Mouse (Mus musculus) embryo, embryonic 9.5 days (tissue): ENCODE measurements around the gene Iqcg.
A peak's percentile ranks its signal among the peaks of the same experiment; 100 is the strongest.

Experiments
- DNase-seq: peaks from one replicate; pipeline ENCODE4 v3.0.0-alpha.2; 2017; ENCODE audit errors: extremely low spot score

The Iqcg gene

DNA sequence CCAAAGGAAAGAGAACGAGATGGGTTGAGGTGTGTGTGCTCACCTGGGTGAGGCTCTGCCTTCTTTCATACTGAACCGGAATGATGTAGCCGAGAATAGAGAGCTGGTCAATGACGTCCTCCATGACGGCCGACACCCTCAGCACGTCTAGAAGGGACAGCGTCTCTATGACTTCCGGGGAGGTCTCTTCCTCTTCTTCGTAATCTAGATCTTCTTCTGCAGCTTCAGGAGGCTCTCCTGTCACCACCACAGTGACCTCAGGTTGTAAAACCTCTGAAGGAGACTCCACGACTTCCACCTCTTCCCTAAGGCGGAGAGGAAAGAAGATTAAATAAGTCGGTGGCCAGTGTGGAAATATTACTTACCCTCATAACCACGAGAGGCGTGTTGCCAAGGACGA is 6.2 kb downstream of the Iqcg start:
- DNase-seq = no peak

DNA sequence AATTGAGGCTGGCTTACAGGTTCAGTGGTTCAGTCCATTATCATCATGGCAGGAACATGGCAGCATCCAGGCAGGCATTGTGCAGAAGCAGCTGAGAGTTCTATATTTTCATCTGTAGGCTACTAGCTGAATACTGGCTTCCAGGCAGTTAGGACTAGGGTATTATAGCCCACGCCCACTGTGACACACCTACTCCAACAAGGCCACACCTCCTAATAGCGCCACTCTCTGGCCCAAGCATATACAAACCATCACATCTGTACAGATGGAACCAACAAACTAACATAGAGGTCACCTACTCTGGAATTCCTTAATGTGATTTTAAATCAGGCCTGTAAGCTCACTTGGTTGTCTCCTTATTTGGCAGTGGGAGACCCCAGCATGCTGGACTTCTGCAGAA is 7.3 kb downstream of the Iqcg start:
- DNase-seq = no peak

DNA sequence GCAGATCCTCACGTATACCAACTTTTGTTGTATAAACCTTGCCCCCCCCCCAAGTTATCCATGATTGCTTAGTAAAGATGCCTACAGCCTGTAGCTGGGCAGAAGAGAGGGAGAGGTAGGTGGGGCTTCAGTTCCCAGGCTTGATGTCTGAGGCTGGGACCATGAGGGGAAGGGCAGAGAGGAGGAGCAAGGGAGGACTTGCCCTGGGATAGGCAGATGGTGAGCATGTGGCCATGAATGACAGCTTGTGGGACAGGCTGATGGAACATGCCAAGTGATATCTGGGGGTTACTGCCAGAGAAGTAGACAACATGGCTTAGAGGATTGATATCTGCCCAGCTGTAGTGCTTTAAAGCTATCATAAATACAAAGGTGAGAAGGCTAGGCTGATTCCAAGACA is 8.0 kb downstream of the Iqcg start:
- DNase-seq = no peak

DNA sequence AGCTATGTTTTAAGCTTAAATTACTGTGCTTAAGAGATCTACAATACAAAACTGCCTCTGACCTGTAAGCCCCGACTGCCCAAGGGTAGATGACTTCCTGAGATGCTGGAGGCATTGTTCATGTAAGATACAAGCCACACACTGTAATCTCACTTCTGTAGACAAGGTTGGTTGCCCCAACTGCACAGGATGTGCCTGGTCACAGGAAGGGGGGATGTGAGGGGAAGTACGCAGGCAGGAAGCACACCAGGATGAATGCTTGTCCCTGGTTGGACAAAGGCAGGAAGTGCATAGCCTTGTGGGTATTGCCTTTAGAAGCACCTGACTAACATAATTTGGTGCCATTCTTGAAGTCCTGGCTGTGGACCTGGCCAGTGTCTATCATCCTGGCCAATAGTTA is 12.8 kb downstream of the Iqcg start:
- DNase-seq = no peak

- no peak for DNase-seq
Measured at GRCm38 (mm10) chr16:33042682-33043081, 13.3 kb downstream of the Iqcg start.

GRCm38 (mm10) chr16:33036006-33036405 is 20.0 kb downstream of the Iqcg start:
- DNase-seq = no peak

DNA sequence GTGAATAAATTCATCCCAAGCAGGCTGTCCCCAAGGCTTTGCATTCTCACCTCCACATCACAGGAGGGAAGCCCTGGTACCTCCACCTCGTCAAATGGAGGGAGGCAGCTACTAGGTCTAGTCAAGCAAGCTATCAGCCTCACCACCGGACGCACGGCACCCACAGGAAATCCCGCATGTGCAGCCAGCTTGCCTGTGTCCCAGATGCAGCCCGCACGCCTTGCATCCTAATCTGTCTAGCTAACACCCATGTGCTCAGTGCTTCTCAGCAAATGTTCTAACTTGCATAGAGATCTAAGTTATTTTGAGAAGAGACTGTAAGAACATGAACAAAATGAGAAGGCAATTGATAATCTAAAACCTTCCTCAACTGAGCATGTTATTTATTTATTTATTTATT is 29.7 kb downstream of the Iqcg start:
- DNase-seq = no peak

DNA sequence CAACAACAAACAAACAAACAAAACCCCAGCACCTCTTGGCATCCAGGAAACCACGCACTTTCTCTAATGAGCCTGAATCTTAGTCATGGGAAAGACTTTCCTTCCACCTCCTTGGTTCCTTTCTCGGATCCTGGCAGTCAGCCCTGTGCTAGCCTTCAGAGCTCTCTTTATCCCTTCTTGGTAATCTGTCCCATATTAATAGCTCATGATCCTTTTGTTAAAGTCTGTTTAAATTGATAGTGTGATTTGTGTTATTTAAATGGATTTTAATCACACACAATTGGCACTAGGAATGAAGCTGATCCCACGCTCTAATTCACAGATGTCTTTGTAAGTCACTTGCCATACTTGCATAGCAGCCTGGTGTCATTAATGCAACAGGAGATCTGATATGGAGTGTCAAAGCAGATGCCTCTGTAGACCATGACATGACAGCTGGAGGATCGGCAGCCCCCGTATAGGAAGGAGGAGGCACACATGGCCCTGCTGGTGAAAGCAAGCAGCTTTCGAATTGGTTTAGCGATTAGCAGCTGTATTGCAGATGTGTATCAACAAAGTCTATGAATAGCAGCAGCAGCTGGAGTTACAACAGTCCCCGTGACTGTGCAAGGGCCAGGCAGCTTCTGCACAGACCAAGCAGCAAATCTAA is 31.4 kb downstream of the Iqcg start:
- no peak for DNase-seq

- peak; percentile 80 for DNase-seq
Measured at GRCm38 (mm10) chr16:33023750-33024149, 32.3 kb downstream of the Iqcg start.

DNA sequence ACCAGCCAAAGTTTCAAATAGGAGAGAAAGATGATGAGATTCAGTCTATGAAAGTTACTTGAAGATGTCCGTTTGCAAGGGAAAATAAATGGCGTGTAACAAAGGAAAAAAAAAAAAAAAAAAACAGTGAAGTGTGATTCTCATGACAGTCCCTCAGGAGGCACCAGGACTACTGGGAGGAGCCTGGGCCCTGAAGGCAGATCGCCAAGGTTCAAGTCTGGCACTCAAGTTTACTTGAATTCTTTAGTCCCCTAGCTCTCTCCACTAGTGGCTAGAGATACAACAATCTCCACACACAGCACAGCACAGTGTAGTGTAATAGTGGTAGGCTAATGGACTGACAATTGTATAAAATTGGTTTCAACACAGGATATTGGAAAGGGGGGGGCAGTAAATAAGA is 34.6 kb downstream of the Iqcg start:
- DNase-seq = no peak

DNA sequence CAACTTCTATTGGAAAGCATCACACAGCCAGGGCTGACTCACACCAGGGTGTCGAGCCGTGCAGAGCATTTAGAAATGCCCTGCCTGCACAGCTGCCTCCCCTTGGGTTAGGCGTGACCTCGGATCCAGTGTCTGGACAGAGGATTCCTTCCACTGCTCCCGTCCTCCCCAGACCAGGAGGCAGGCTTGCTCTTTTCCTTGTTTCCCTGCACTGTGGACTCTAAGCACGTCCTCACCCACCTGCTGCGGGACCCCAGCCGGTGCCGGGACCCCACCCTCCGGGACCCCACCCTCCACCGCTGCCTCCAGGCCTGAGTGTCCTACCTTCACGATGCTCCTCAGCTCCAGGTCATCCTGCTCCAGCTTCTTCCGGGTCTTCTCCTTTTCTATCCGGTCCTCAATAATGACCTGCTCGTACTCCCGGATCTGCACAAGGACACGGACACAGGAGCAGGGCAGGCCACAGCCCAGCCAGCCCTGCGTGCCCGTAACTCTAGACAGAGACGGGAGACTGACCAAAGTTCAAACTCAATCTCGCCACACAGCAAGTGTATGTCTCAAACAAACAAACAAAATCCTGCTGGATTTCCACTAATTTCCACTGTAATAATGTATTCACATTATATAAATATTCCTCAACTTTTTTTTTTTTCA is 36.8 kb downstream of the Iqcg start:
- no peak for DNase-seq

DNA sequence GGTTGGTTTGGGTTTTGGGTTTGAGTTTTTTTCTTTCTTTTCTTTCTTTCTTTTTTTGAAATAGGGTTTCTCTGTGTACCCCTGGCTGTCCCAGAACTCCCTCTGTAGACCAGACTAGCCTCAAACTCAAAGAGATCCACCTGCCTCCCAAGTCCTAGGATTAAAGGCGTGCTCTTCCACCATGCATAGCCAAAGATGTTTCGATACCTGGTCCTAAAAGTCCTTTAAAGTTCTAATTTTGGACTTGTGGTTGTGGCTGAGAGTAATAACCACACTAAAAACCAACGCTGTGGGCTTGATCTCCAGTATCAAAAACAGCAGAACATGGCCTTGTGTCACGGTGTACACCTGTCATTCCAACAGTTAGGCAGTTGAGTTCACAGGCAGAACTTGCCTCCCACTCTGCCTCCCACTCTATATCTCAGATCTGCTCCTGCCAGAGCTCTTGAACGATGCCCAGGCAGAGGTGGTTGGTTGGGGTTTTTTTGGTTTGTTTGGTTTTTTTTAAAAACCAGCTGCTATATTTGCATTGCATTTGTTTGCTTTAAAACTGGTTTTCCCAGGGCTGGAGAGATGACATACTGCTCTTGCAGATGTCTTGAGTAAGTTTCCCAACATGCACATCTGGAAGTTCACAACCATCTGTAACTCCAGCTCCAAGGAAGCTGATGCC is 38.2 kb downstream of the Iqcg start:
- DNase-seq = no peak

GRCm38 (mm10) chr16:33015986-33016385 is 40.0 kb downstream of the Iqcg start:
- DNase-seq = no peak

DNA sequence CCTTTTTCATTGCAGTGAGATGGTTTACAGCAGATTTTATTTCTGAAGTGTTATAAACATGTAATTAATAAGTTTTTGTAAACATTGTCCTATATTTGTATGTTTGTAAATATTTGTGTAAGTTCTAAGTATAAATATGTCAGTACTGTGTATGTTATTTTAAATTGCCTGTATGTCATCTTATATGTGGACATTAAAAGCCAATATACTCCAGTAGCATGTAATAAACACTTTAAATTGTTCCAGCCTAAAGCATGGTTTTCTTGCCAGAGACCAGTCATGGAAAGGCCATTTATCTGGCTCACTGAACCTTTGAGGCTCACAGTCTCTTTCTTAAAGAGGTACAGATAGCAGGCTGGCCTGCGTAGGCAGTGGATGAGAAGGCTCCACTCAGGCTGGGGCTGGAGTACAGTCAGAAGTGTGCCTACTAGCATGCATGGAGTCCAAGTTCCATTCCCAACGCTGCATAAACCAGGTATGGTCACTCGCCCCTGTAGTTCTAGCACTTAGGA is 40.6 kb downstream of the Iqcg start:
- no peak for DNase-seq

DNA sequence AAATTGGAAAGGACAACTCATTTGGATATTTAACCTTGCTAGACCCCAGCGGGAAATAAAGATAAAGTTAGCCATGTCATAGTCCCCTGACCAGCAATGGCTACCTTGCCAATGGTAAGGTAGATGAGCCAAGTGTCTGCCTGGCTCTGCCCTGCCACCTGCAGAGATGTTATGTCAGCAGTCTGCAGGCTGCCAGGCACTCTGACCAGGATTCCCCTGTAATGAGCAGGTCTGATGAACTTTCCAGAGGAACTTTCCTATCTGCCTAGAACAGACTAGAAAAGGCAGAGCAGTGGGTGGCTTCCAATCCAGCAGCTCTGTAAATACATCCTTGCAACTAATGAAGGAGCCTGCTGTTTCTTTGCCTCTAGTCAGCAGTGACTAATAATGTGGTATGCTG is 41.1 kb downstream of the Iqcg start:
- no peak for DNase-seq

DNA sequence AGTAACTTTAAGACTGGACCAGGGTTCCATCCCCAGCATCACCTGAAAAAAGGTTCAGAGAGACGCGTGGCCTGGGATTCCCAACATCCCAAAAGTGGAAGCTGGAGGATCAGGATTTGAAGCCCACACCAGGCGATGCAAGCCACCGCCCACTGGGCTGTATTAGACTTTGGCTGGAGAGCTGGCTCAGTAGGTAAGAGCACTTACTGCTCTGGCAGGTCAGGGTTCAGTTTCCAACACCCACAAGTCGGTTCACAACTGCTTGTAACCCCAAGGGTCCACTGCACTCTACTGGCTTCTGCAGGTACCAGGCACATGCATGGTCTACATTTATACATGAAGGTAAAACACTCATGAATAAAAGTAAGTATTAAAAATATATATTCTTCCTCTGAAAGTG is 42.2 kb downstream of the Iqcg start:
- no peak for DNase-seq

DNA sequence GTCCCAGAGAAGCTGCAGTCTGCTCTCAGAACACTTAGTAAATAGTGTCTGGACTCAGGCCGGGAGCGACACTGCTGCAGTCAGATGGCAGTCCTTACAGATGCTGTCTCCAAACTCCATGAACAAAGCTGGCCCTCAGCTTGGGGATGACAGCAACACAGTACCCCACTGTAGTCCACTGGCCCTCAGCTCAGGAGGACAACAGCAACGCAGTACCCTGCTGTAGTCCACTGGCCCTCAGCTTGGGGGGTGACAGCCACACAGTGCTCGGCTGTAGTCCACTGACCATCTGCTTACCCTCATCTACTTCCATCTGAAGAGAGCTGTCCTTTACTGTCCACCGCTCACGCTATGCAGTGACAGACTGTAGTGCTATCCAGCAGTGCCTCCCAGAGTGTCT is 45.9 kb downstream of the Iqcg start:
- no peak for DNase-seq

DNA sequence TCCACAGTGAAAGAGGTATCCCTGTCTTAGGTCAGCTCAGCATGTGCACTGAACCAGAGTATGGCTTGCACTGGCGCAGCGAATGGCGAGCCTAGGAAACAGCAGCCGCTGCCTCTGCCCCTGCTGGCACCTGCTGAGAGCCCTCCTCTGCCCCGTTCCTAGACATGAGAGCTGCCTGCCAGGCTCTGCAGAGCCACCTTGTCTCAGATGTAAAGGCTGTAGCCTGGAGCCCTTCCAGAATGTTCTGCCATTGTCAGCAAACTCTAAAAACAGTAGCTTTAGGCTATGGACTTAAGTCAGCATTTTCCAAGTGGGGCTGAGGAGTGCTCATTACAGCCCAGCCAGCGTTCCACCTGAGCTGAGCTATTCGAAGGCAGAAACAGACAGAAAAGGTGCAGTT is 48.6 kb downstream of the Iqcg start:
- no peak for DNase-seq

DNA sequence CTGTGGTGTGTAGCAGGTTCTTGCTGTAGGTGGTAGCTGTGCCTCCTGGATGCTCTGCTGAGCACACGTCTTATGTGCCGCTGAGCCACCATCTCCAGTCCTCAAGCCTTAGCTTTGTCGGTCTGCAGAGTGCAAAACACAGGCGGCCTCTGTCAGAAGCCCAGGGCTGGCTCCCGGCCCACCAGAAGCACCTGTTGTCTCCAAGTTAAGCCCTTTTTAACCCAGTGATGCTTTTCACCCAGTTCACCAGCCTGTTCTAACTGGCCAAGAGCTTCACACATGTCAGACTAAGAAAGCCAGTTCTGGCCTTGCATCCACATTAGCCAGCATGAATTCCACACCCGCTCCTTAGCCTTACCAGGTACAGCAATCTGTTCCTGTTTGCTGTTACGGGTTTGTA is 49.1 kb downstream of the Iqcg start:
- no peak for DNase-seq

DNA sequence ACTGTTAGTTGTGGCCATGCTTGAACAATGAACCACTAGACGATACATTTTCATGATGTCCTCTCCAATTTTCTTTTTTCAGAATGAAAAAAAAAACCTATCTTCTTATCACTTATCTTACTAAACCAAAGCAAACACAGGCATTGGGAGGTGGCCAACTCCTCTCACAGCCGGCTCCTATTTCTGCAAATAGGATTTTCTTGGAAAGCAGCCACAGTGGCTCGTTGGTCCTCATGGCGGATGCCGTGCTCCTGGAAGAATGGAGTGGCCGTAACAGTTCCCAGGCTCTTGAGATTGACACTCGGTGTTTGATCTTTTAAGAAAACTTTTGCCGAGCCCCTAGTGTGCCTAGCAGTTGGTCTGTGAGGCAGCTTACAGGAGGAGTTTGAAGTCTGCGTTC is 50.8 kb downstream of the Iqcg start:
- DNase-seq = no peak

DNA sequence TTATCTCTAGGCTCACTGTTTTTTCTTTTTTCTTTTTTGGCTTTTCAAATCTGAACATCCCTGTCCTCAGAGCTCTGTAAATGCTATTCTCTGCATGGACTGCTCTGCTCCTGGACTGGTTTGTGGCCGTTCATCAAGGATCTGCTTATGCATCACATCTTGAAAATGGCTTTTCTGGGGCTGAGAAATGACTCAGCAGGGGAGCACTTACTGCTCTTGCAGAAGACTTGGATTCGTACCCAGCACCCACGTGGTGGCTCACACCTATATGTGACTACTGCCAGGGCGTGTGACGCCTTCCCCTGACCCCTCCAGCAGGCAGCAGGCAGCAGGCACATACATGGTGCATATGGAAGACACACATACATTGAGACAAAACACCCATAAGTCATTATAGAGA is 63.9 kb downstream of the Iqcg start:
- DNase-seq = no peak

GRCm38 (mm10) chr16:32984631-32985030 is 71.4 kb downstream of the Iqcg start:
- no peak for DNase-seq

- no peak for DNase-seq
Measured at GRCm38 (mm10) chr16:32981405-32981804, 74.6 kb downstream of the Iqcg start.
